Mouse (Mus musculus): ENCODE measurements at regions not wholly inside any gene's neighbourhood (a gene's known extent, or its start where the extent isn't known, plus 50 kb on each side); places are given as distances from the start of the nearest gene placed in this dataset.

- no peak for DNase-seq
Observed at GRCm38 (mm10) chr14:73730796-73731195, 69.8 kb downstream of the Gm21750 start.

GRCm38 (mm10) chr14:73732161-73732560 is 71.1 kb downstream of the Gm21750 start:
- peak; percentile 4 for DNase-seq

GRCm38 (mm10) chr14:73750790-73751189 is 89.8 kb downstream of the Gm21750 start:
- DNase-seq: no peak

- no peak for DNase-seq
Observed at GRCm38 (mm10) chr14:73759986-73760385, 99.0 kb downstream of the Gm21750 start.

GRCm38 (mm10) chr14:73772964-73773363 is 111.9 kb downstream of the Gm21750 start:
- DNase-seq: no peak

- no peak for DNase-seq
Observed at GRCm38 (mm10) chr14:73773810-73774209, 112.8 kb downstream of the Gm21750 start.

GRCm38 (mm10) chr14:73776066-73776465 is 115.0 kb downstream of the Gm21750 start:
- peak; percentile 16 to 59 for DNase-seq

GRCm38 (mm10) chr14:73807169-73807568 is 146.1 kb downstream of the Gm21750 start:
- DNase-seq: no peak

- DNase-seq: peak; percentile 34 to 73
Observed at GRCm38 (mm10) chr14:73838890-73839289, 177.9 kb downstream of the Gm21750 start.

GRCm38 (mm10) chr14:73861782-73862181 is 200.8 kb downstream of the Gm21750 start:
- no peak for DNase-seq

GRCm38 (mm10) chr14:73874337-73874736 is 213.3 kb downstream of the Gm21750 start:
- no peak for DNase-seq

GRCm38 (mm10) chr14:73875916-73876315 is 214.9 kb downstream of the Gm21750 start:
- no peak for DNase-seq

GRCm38 (mm10) chr14:73878267-73878666 is 217.2 kb downstream of the Gm21750 start:
- no peak for DNase-seq

- no peak for DNase-seq
Observed at GRCm38 (mm10) chr14:73878866-73879419, 217.9 kb downstream of the Gm21750 start.

GRCm38 (mm10) chr14:73891451-73891850 is 230.4 kb downstream of the Gm21750 start:
- no peak for DNase-seq

GRCm38 (mm10) chr14:73894844-73895243 is 233.8 kb downstream of the Gm21750 start:
- no peak for DNase-seq

GRCm38 (mm10) chr14:73895266-73895665 is 234.2 kb downstream of the Gm21750 start:
- no peak for DNase-seq

- no peak for DNase-seq
Observed at GRCm38 (mm10) chr14:73899078-73899477, 238.1 kb downstream of the Gm21750 start.

- DNase-seq: no peak
Observed at GRCm38 (mm10) chr14:73902085-73902713, 241.2 kb downstream of the Gm21750 start.

GRCm38 (mm10) chr14:73913756-73914448 is 252.9 kb downstream of the Gm21750 start:
- DNase-seq: no peak

GRCm38 (mm10) chr14:73915990-73916389 is 255.0 kb downstream of the Gm21750 start:
- no peak for DNase-seq

- DNase-seq: no peak
Observed at GRCm38 (mm10) chr14:73931095-73931494, 270.1 kb downstream of the Gm21750 start.

GRCm38 (mm10) chr14:73947316-73947715 is 286.3 kb downstream of the Gm21750 start:
- no peak for DNase-seq

- DNase-seq: no peak
Observed at GRCm38 (mm10) chr14:73952511-73952910, 291.5 kb downstream of the Gm21750 start.
